In the genomic region with DNA sequence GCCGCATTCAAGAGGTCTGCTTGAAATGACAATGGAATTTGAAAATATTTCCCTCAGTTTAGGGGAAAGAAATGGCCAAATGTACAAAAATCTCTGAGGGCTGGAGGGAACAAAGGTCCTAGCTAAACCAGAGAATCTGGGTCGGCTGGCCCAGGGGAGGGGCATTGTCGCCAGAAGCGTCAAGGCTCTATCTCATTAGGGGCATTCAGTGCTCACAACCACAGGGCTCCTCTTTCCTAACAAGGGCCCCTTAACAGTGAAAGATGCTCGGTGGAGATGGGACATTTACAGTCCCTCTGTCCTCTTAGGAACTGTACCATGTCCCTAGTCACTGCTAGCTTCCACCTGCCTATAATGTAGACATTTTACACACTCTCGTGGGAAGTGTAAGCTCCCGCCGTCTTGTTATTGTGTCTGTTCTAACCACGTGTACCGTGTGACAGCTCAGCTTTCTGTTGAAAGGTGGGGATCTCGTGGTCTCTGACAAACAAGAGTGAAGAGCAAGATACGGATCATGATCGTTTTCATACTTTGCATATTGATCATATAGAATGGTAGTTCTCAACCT, we compare ENCODE assay signal across 34 mouse cellular contexts. TPM values are rescaled to one million over a fixed set of nuclear protein-coding genes. Genes with fewer than 3 reads are reported as not detected.
DNase-seq lines count a peak whose midpoint lies in the region; ATAC-seq lines count a peak whose summit lies in the region.
"Had no signal": no experiment of that assay in that cellular context is flagged by ENCODE, and none has a peak within 500 bp of the region (broad histone marks: within the 10 kb centered on the region; RNA-seq: fewer than 3 reads in every experiment).

No protein-coding gene starts in this region.

- no peaks in the 10 kb centered on the region for H3K36me3 ChIP-seq in midbrain, embryonic 12.5 days
- no peaks in the 10 kb centered on the region for H3K36me3 ChIP-seq in midbrain, embryonic 10.5 days
- no peaks in the 10 kb centered on the region for H3K36me3 ChIP-seq in midbrain, embryonic 13.5 days
- H3K36me3 ChIP-seq: embryonic facial prominence, embryonic 12.5 days; G1E; heart, embryonic 12.5 days; intestine, embryonic 15.5 days; limb, embryonic 10.5 days; limb, embryonic 15.5 days; liver, embryonic 13.5 days had no signal

- DNase-seq in embryo, embryonic 10.5 days (ENCODE audit: low spot score) = peak; percentile 8
- DNase-seq in embryo, embryonic 10 days (ENCODE audit: low spot score) = no peak
- DNase-seq in midbrain, embryonic 10.5 days (ENCODE audit: low spot score) = no peak
- DNase-seq in retina, postnatal 1 day = peak; percentile 76
- no peak for DNase-seq in cerebellum, postnatal 36 days
- DNase-seq in cerebellum, adult 9-10 months = no peak
- DNase-seq: adrenal gland, postnatal 14 days; cerebellum, adult 11-12 months; cerebellum, postnatal 10 days; embryo, embryonic 11 days; gastrocnemius, adult 2 months; gastrocnemius, postnatal 36 days; heart, adult 2 months; kidney, adult 8-10 months; kidney, postnatal 4 days; layer of hippocampus, postnatal 36 days; liver, embryonic 13.5 days; lung, adult 18-20 months; thymus, postnatal 14 days had no signal

- 0 out of 2 replicates have a peak, but pooled peaks cover 2% of the 10 kb centered on the region for H3K9me3 ChIP-seq in midbrain, embryonic 12.5 days
- H3K9me3 ChIP-seq in midbrain, embryonic 10.5 days (replicated peaks) = no peaks in the 10 kb centered on the region
- H3K9me3 ChIP-seq in midbrain, embryonic 13.5 days = no peaks in the 10 kb centered on the region
- H3K9me3 ChIP-seq: embryonic facial prominence, embryonic 12.5 days; G1E; intestine, embryonic 15.5 days; limb, embryonic 10.5 days; limb, embryonic 15.5 days; liver, embryonic 13.5 days had no signal

- H3K27me3 ChIP-seq in midbrain, embryonic 12.5 days = peaks cover 18% of the 10 kb centered on the region; the same call in 1 of the 2 replicates
- peaks cover 30% of the 10 kb centered on the region; the same call in 1 of the 2 replicates for H3K27me3 ChIP-seq in midbrain, embryonic 10.5 days (ENCODE audit: low read depth, poor library complexity, severe bottlenecking)
- H3K27me3 ChIP-seq in midbrain, embryonic 13.5 days = 0 out of 2 replicates have a peak, but pooled peaks cover 4% of the 10 kb centered on the region
- H3K27me3 ChIP-seq: embryonic facial prominence, embryonic 12.5 days; heart, embryonic 12.5 days; intestine, embryonic 15.5 days; limb, embryonic 15.5 days; liver, embryonic 13.5 days had no signal

- H3K27ac ChIP-seq in midbrain, embryonic 12.5 days (replicated peaks) = no peak overlapping the region
- no peak overlapping the region; the same call in 1 of the 2 replicates for H3K27ac ChIP-seq in midbrain, embryonic 10.5 days (replicated peaks)
- no peak overlapping the region for H3K27ac ChIP-seq in midbrain, embryonic 13.5 days
- H3K27ac ChIP-seq: embryonic facial prominence, embryonic 12.5 days; gastrocnemius, adult 2 months; heart, adult 2 months; intestine, embryonic 15.5 days; kidney, postnatal 0 days; limb, embryonic 10.5 days; limb, embryonic 15.5 days; liver, embryonic 13.5 days; macrophage had no signal

- no peak overlapping the region for H3K9ac ChIP-seq in midbrain, embryonic 12.5 days (replicated peaks)
- H3K9ac ChIP-seq in midbrain, embryonic 13.5 days (replicated peaks) = no peak overlapping the region
- H3K9ac ChIP-seq: embryonic facial prominence, embryonic 12.5 days; heart, embryonic 12.5 days; intestine, embryonic 15.5 days; limb, embryonic 15.5 days; liver, embryonic 13.5 days had no signal

- no peak overlapping the region for H3K4me3 ChIP-seq in midbrain, embryonic 12.5 days
- H3K4me3 ChIP-seq in midbrain, embryonic 10.5 days = no peak overlapping the region
- no peak overlapping the region for H3K4me3 ChIP-seq in midbrain, embryonic 13.5 days (replicated peaks)
- H3K4me3 ChIP-seq: embryonic facial prominence, embryonic 12.5 days; gastrocnemius, adult 2 months; heart, adult 2 months; heart, embryonic 12.5 days; intestine, embryonic 15.5 days; limb, embryonic 10.5 days; limb, embryonic 15.5 days; liver, embryonic 13.5 days had no signal

- peak overlapping the region; percentile 17; the same call in 1 of the 2 replicates for H3K4me2 ChIP-seq in midbrain, embryonic 12.5 days (replicated peaks)
- H3K4me2 ChIP-seq in midbrain, embryonic 13.5 days (replicated peaks) = peak overlapping the region; percentile 19; the same call in 1 of the 2 replicates
- H3K4me2 ChIP-seq: embryonic facial prominence, embryonic 12.5 days; heart, embryonic 12.5 days; intestine, embryonic 15.5 days; limb, embryonic 15.5 days; liver, embryonic 13.5 days had no signal

- WGBS in midbrain, embryonic 12.5 days = 41% methylated on average over 13 of the region's 13 CpGs
- WGBS in midbrain, embryonic 10.5 days = 51% methylated on average over 13 of the region's 13 CpGs
- WGBS in midbrain, embryonic 13.5 days = 43% methylated on average over 13 of the region's 13 CpGs

- ATAC-seq in midbrain, embryonic 12.5 days (ENCODE audit: low FRiP score, low read depth) = peak; percentile 35; the same call in 1 of the 2 replicates
- peak; percentile 63; the same call in 1 of the 2 replicates for ATAC-seq in midbrain, embryonic 13.5 days
- ATAC-seq: forebrain, embryonic 14.5 days; intestine, embryonic 15.5 days; lung, postnatal 0 days had no signal

- H3K4me1 ChIP-seq in midbrain, embryonic 12.5 days = no peaks in the 10 kb centered on the region
- H3K4me1 ChIP-seq in midbrain, embryonic 10.5 days = peaks cover 10% of the 10 kb centered on the region
- 0 out of 2 replicates have a peak, but pooled peaks cover 8% of the 10 kb centered on the region for H3K4me1 ChIP-seq in midbrain, embryonic 13.5 days (replicated peaks)
- H3K4me1 ChIP-seq: embryonic facial prominence, embryonic 12.5 days; heart, embryonic 12.5 days; intestine, embryonic 15.5 days; limb, embryonic 10.5 days; limb, embryonic 15.5 days; liver, embryonic 13.5 days had no signal

RNA-seq across cellular contexts. Expression of a gene that starts 16.0 kb away (rescaled TPM):
- 0.52 TPM in 1 of 2 replicates, not detected in the other for polyA plus RNA-seq in midbrain, embryonic 12.5 days (2016; fragmentation: Nextera tagmentation; extraction: Ambion mirVana)
- not detected in 2 replicates for polyA plus RNA-seq in midbrain, embryonic 10.5 days (2016; fragmentation: Nextera tagmentation; extraction: Ambion mirVana)
- polyA plus RNA-seq in midbrain, embryonic 13.5 days (2015; fragmentation: Nextera tagmentation; extraction: Ambion mirVana) = not detected in 2 replicates
- polyA plus RNA-seq: C2C12; forebrain, embryonic 14.5 days; G1E; heart, adult 2 months; heart, embryonic 12.5 days; limb, embryonic 10.5 days; macrophage; neural tube, embryonic 11.5 days; testis, adult 2 months had no signal

Comparison
In these comparisons a context has a peak if more than half of its experiments do, and no peak if none do; other contexts are left out.
1. DNase-seq: peak in embryo, embryonic 10.5 days (single experiment) and retina, postnatal 1 day (single experiment); none in embryo, embryonic 10 days (single experiment), midbrain, embryonic 10.5 days (single experiment), cerebellum, postnatal 36 days (0 of 2) and cerebellum, adult 9-10 months (single experiment).